Mouse (Mus musculus) layer of hippocampus, adult 9-10 months (tissue): ENCODE results near the gene Negr1.

ENCODE experiments used
- DNase-seq: peaks from one replicate; pipeline ENCODE4 v3.0.0; 2022; ENCODE audit warnings: low spot score

The Negr1 gene

DNA sequence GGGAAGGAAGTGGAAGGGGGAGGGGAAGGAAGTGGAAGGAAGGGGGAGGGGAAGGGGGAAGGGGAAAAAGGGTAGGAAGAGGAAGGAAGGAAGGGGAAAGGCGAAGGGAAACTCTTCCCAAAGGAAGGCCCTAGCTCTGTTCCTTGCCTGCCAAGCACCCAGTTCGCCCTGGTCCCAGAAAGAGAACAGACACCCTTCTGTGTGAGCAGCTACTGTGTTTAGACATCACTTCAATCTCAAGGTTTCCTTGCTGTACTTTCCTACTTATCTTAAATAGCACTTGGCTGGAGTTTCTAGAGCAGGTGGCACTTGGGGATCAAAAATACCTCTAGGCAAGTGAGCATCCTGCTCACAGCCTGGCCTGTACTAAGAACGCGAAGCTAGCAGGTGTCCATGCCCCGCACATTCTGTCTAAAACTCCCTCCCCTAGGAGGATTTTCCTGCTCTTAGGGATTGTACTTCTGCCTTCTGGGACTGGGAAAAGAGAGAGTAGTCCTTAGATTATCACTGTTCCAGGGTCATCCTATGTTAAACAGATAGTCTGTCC, 128.5 kb downstream of the Negr1 start:
- DNase-seq: no peak

DNA sequence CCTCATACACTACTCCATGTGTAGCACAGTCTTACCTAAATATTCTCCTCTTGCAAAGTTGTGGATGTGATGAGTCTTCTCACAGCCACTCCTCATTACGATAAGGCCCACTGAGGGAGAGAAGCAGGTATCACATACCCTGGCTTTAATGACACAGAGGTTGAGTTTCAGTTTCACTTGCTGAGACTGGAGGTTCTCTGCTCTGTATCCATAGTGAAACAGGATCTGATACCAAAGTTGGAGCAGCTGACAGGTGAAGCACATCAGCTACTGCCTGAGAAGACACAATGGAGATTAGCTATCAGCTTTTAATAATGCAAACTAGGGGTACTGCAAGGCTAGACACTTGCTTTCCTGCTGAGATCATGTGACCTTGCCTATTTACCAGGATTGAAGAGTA, 137.1 kb downstream of the Negr1 start:
- DNase-seq: no peak

DNA sequence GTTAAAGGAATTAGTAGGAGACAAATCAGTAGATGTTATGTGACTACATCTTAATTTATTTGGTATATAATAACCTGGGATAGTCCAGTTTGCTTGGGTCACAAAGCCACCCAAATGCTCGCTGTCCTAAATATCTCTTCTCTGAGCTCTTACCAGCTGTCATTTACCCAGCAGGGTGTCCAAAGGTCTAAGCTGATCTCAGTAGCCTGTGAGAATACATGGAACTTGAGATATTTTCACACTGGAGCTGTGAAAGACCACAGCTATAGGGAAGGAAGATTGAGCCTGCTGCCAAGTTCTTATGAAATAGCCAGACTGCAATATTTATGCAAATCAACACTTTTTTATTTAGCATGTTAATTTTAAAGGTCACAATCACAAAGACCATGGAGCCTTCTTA, 141.6 kb downstream of the Negr1 start:
- DNase-seq: no peak

DNA sequence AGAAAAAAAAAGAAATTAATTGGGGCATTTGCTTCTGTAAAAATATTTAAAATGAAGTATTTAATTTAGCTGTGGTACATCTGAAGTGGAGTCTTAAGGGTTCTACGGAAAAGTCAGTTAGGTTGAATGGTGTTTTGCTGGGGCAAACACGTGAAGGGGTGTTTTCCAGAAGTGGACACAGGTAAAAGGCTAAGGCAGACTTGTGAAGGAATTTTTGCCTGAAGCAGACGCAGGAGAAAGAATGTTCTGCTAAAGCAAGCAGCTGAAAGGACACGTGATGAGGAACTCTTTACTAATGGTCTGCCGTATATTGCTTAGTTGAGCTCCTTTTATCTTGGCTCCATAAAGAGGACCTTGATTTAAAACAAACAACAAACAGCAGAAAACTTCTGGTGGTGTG, 148.6 kb downstream of the Negr1 start:
- DNase-seq: no peak

DNA sequence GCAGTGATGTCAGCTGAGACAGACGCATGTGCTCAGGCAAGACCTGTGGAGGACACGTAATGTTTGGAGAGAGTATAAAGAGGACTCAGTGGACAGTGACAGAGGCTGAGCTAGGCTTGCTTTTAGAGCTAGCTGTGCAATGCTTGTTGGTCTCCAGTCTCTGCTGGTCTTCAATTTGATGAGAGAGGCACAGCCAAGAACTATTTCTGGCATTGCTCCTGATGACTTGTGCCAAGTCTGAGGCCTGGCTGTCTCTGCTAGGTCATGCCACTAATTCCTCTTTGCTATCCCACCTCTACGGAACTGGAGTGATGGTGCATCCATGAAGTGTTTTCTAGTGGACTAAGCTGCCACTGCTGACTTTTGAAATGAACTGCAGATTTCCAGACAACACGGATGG, 149.1 kb downstream of the Negr1 start:
- DNase-seq: no peak

DNA sequence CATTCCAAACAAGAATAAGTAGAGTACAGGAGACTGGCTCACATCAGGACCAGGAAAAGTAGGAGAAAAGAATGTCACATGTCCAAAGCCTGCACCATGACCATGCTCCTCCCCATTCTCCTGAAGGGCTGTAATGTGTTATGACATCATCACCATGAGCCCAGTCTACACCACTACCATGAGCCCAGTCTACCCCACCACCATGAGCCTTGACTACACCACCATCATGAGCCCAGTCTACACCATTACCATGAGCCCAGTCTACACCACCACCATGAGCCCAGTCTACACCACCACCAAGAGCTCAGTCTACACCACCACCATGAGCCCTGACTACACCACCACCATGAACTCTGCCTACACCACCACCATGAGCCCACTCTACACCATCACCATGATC, 174.7 kb downstream of the Negr1 start:
- DNase-seq: no peak

DNA sequence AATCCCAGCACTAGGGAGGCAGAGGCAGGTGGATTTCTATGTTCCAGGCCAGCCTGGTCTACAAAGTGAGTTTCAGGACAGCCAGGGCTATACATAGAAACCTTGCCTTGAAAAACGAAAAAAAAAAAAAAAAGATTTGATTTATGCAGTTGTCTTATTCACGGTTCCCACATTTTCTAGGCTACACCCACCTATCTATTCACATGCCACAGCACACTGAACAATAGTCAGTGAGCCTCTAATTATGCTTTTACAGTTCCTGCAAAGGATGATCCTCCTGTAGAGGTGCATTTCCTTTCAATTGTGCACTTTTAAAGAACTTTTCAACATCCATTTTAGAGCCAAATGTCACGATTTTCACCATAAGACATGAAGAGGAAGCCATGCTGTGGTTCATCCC, 177.9 kb downstream of the Negr1 start:
- no peak for DNase-seq

DNA sequence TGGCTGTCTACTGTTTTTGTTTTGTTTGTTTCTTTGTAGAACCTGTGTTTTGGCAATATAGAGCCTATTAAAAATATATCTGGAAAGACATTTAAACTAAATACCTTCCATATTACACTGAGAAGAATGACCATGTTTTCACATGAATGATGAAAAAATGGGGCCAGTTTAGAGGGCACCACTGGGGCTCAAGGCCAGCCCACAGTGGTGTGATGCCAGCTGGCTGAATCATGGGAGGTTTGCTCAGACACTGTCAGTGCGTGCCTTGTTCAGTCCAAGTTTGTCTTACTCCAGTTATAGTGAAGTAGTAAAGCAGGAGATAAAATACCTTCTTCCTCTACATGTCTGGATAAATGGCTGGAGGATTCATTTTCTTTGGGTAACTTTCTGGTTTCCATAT, 181.7 kb downstream of the Negr1 start:
- DNase-seq: no peak

DNA sequence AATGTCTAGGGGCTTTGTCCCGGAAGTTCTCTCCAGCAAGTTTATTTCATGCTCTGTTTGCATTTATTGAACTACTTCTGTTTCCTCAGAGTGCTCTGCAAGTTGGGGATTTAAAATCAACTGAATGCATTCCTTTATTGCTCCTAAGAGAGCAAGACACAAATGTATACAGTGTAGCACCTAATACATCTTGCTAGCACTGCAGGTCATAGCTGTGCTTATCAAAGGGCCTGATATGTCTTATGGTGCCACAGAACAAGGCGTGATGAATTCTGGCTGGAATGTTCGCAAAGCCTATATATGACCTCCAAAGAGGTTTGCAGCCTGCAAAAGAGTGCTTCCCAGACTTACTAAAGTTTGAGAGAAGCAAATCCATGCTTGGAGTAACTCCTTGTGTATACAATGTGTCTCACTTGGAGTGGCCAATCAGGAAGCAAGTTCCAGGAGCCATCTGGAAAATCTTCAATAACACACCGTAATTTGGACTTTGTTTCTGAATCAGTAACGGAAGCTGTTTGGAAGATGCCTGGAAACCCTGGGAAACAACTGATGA, 183.7 kb downstream of the Negr1 start:
- no peak for DNase-seq

DNA sequence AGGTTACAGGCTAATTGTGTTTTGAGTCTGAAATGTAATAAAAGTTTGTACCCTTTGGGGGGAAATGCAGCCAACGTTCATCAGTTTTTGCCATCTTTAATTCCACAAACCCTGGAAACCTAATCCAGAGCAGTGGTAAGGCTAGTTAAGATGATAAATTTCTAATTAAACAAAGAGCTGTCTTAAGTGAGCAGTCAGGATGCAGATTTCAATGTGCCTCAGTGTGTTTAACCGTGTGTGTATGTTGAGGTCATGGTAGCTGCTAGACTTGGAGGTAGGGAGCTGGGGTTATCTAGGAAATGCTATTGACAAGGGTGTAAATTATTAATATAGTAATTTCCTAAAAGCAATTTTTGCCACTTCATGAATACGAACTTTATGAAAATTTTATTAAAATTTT, 185.9 kb downstream of the Negr1 start:
- no peak for DNase-seq

DNA sequence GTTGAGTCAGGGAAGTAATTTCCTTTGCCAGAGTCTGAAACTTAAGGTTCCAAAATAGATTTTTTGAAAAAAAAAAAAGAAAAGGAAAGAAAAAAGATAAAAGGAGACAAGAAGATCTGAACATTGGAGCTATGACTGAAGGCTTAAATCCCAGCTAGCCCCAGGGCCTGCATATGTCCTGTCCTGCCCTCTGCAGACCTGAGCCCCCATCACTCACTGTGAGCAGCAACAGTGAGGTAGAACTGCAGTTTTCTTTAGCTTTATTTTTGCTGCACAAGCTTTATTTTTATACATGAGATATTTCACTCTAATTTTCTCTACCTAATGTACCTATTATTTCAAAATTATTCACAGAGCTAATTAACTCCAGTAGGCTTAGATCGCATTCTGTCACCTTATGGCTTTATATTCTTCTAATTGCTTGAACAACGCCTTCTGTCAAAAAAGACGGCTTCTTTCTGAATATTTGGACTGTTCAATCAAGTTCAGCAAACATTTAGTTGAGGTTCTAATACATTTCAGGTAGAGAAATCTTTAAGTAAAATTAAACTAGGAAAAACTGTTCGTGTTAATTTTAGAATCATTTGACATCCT, 192.3 kb downstream of the Negr1 start:
- no peak for DNase-seq

DNA sequence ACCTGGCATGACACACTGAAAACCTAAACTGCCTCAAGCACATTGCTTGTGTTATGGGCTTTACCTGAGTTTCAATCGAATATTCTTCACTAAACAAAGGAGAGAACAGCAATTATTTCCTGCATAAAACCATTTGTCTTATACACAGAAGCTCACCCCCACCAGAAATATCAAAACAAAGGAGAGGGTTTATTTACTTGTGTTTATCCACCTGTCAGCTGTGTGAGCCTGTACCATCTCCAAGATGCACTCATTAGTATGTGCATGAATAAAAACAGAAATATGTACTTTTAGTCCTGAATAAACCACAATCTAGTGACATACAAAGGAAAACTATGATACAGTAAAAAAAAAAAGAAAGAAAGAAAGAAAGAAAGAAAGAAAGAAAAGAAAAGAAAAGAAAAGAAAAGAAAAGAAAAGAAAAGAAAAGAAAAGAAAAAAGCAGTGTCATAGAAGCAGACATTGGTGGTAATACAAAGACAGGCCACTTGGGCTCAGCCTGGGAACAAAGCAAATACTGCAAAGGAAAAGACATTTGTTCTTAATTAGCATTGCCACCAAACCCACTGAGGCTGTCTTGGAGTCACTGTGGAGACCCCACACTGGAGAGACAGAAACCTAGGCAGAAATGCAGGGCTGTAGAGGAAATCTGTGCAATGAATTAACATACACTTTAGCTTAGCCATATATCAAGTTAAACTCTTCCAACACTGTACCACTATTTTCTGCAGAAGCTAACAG, 193.4 kb downstream of the Negr1 start:
- no peak for DNase-seq

DNA sequence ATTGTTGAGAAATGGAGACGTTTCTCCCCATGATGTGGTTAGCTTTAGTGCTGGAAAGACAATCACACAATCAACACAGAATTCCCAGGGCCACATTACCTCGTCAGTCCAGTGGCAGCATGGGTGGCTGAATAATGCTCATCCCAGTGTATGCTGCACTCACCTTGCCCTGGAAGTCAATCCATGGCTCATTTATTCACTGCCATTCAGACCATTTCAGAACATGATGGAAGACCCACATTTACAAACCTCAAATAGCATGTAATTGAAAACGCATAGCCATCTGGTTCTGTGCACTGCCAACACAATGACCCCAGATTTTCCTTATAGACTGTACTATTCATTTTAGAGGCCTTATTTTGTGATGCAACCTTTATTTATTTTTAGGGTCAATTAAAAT, 203.4 kb downstream of the Negr1 start:
- no peak for DNase-seq

DNA sequence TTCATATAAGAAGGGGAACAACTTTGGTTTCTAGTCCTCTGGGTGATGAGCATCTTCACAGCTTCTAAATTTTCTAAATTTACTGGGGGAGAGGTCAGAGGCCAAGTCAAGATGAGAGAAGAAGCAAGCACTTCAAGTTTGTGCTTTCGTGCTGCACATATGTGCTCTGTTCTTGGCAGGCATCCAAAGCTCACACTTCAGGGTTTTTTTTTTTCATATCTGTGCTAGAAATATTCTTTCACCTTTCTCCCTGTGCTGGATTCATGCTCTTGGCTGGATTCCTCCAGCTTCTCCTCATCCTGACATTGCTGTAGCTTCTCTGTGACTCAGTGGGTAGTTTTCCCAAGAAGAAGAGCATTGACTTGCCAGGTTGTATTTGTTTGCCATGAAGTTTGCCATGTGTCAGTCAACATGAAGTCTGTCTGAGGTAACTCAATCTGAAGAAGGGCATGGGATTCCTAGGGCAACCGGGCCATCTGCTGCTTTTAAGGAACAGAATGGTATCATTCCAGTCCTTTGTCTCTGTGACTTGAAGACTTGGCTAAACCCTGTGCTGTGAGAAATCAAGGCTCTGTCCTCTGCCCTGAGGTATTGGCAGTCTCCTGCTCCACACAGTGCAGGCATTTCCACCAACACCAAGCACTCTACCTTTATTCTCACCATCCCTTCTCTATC, 204.7 kb downstream of the Negr1 start:
- no peak for DNase-seq

DNA sequence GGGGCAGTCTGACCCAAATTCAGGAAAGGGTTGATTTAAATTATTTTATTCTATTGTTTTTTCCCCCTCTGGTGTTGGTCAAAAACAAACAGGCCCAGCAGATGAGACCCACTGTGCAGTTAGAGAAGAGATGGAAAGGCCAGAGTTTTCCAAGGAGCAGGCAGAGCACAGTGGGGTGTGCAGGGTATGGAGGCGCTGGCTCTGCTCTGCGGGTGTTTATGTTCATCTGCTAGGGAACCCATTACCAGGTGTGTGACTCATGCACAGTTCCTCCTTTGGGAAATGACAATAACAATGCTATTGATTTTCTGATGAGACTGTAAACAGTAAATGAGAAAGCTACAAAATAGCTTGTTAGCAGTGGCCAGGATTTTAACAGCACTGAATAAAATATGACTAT, 210.0 kb downstream of the Negr1 start:
- DNase-seq: no peak

DNA sequence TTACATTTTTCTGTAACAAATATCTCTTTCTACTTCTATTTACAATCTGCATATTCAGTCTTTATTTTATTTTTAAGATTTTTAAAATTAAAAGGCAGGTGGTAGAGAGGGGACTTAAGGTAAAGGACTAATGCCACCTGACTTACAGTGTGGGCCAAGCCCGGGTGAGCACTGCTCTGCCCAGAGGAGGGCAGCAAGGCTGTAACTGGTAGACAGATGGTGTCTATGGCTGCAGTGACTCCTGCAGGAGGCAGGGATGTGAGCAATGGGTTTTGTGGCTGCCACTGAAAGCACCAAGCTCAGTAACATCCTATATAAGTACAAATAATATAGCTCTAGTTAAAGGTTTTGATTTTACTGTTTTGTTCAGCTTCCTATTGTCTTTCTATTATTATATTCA, 210.5 kb downstream of the Negr1 start:
- no peak for DNase-seq

DNA sequence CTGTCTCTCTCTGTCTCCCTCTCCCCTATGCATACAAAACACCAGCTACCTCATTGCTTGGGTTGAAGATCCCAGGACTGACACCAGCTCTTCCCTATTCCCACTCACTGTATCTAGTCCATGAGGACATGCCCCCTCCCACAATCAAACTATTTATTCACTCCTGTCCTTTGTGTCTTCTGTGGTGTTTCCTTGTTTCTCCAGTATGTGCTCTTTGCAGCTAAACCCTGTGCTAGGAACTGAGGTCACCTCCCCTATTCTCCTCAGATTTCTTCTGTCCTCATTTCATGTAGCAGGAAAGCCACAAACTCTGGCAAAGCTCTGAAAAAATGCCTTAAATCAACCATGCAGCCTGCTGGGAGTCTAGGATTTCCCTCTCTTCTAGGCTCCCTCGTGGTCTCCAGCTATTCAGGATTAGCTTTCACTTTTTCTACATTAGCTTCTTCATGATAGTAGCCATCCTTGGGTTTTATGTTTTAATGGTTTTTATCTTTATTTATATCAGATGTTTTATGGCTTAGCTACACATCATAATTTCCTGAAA, 222.8 kb downstream of the Negr1 start:
- no peak for DNase-seq

DNA sequence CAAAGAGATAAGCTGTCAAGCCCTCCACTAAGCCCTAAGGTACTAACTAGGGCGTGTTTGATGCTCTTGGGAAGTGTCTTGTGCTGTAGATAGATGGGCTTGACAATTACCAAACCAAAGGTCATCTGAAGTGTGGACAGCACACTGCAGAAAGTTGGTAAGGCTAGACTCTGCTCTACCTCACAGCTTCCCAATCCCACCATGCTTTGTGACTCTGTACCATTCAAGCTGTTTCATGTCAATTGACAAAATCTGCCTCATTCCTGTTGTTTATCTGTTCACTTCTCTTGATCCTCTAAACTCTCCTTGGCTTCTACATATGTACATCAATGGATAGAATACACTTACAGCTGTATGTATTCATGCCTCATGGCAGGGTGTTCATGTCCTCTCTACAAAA, 224.8 kb downstream of the Negr1 start:
- no peak for DNase-seq

DNA sequence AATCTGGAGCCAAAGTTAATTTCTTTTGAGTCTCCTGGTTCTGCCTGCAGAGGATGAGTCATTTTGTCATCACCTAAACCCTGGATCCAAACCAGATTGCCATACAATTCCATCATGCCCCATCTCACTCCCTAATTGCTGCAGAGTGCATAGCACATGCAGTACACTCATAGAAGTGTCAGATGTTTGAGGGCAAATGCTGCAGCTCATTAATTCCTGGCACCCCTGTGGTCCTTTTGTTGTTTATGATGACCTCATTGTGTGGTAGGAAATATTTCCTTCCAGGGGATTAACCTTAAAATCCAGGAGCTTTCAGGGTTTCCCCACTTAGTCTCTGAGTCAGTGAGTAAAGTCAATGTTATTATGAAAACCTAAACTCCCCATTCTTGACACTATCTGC, 229.6 kb downstream of the Negr1 start:
- no peak for DNase-seq

DNA sequence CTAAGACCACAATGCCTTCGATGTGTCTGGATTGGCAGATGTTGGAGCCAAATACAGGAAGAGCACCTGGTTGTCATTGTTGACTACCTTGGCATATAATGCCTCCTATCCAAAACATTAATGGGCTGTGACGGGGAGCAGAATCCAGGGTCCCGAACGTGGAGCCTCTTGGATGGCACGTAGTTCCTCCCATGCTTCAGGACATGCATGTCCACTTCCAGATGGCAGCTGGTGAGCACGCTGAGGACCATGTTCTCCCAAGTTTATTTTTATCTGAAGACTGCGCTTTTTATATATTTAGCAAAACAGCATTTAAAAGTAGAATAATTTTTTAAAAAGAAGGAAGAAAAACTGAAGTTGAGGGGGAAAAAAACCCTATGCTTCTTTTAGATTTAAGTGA, 231.1 kb downstream of the Negr1 start:
- no peak for DNase-seq

DNA sequence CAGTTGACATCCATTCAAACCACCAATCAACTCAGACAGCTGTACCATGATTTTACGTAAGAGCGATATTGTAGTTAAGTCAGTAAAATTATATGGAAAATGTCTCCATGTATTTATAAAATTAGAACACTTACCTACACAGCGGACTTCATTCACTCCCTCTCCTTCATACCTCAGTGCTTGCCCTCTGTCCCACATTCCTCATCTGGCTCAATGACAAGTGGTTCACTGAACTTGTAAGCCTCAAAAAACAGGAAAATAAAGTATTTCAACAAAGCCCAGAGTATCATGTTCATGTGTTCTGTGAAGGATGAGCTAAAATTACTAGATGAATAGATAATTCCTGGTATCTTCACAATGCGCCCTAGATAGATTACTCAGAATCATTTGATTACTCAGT, 232.5 kb downstream of the Negr1 start:
- no peak for DNase-seq

DNA sequence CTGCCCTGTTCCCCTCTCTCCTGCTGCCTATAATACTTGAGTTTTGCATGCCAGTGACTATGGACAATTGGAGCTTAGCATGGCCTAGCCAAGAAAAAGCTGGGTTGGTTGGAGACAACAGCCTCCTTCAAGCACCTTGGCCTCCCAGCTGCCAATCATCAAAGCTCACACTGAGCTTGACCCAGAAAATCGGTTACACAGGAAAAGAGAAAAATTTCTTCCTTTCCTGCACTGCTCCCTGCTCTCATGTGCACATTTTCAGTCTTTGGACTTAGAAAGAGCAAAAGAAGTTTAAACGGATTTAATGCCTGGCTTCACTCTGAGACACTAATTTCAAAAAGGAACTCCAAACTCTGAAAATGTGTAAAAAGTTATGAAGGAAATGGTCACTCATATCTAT, 233.0 kb downstream of the Negr1 start:
- no peak for DNase-seq
